Mouse (Mus musculus): ENCODE measurements around the gene Wnt5a.

- TF ChIP-seq FLI1 (IDR thresholded peaks at IDR 0.05; ENCODE audit: low read length), result no peak
- no peak for TF ChIP-seq GATA1 (IDR thresholded peaks at IDR 0.05; ENCODE audit: borderline replicate concordance, low read length)
Measured at GRCm38 (mm10) chr14:28510341-28511028, 5.9 kb downstream of the Wnt5a start.
